Mouse (Mus musculus) fat pad, adult 2 months (tissue): ENCODE measurements at regions not wholly inside any gene's neighbourhood (a gene's known extent, or its start where the extent isn't known, plus 50 kb on each side); places are given as distances from the start of the nearest gene placed in this dataset.
"Not testable (repeated sequence)": the region's sequence is repeated elsewhere in the genome, so short reads cannot be mapped to it uniquely, and the experiment has no call there.

Experiments used
- DNase-seq: peaks from one replicate; pipeline ENCODE4 v3.0.0-alpha.2; 2011; ENCODE audit warnings: low read depth, low spot score; ENCODE audit errors: extremely low read depth

DNA sequence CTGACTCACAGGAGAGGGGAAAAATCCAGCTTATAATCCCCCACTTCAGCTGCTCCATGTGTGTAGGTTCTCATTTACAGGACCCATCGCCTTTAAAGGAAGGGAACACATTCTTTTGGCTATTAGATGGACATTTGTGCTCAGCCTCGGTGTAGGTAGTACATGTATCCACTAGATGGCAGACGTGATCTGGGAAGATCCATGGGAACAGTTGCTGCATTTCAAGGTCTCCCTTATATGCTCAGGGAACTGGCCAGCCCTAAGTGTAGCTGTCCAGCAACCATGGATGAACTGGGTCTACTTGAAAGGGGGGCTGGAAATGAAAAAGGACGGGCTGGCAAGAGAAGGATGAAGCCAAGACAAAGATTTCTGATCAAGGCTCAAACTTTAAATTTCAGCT lies 124.0 kb downstream of the Akain1 start:
- DNase-seq: no peak

DNA sequence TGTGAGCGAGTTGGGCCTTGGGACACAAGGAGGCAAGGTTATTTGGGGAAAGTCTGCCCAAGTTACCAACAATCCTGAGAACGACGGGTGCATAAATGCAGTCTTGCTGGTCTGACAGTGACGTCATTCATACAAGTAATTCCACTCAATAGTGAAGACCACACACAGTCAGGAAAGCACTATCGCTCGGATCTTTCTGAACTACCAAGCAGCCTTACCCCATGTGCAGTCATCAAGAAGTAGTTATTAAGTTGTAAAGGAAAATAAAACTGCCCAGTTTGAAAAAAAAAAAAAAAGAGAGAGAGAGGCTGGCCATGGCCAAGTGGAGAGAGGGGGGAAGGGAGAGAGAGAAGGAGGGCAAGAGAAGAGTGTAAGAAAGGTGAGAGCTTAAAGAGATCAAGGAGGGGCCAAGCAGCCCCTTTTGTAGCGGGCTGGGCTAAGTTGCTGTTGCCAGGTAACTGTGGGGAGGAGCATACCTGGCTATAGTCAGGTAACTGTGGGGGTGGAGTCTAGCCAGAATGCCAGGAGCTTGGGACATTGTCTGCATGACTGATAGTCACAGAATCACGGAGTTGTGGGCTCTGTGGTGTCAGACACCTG lies 132.0 kb downstream of the Akain1 start:
- DNase-seq: not testable (repeated sequence)

DNA sequence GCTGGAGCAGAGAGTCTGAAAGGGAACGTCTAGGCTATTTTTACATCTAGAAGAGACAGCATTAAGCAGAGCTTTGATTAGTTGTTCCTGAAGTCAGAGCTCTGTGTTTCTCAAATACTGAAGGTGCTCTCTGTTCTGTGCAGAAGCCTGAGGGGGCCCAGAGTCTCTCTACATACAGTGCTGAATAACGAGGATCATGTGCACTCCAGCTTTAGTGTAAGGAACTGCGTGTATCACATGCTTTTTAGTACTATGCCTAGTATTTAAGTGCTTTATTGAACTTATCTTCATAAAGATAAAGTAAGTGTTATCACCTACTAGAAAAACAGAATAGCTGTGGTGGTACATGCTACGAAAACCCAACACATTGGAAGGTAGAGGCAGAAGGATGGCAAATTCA lies 151.4 kb downstream of the Akain1 start:
- DNase-seq: no peak

DNA sequence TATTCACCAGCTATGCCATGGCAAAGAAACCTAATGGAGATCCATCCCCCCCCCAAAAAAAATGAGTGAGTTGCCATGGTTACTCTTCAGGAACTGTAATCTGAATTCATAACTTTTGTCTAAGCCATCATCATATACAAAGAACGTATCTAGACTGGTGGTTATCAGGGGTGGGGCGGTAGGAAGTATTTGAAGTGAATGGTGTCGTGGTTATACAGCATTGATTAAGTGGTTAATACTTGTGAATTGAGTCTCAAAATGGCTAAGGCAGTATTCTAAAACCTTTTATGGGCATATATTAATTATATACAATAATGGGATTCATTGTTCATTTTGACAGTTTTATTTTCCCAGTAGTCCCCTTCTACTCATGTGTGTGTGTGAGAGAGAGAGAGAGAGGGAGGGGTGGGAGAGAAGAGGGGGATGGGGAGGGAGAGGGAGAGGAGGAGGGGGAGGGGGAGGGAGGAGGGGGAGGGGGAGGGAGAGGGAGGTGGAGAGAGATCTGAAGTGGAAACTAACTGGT lies 158.7 kb downstream of the Akain1 start:
- no peak for DNase-seq

DNA sequence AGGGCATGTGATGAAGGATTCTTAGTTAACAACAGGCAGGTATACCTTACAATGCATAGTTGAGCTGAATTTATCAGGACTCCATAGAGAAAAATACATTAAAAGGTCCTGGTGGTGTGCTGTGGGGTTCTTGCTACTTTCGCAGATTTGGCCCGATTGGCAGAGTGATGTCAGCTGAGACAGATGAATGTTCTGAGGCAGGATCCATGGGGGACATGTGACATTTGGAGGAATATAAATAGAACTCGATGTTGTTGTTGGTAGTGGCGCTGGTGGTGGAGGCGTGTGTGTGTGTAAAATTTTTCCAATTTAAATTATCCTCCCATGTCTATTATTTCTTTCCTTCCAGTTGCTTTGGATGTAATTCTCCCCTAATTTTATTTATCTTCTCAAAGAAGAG lies 159.3 kb downstream of the Akain1 start:
- no peak for DNase-seq

DNA sequence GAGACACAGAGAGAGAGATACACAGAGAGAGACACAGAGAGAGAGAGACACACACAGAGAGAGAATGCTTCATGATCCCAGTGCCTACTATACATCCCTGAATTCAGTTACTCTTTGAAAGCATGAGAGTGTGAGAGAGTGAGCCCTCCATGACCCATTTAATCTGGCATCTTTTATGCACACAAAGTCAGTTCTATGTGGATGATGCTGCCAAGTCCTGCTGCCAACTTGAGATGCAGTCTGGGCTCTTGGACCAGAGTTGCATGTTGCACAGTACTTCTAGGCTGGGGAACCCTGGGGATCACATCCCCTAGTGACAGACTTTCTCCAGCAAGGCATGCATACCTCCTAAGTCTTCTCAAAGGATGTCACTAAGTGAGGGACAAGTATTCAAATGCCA lies 164.5 kb downstream of the Akain1 start:
- no peak for DNase-seq

DNA sequence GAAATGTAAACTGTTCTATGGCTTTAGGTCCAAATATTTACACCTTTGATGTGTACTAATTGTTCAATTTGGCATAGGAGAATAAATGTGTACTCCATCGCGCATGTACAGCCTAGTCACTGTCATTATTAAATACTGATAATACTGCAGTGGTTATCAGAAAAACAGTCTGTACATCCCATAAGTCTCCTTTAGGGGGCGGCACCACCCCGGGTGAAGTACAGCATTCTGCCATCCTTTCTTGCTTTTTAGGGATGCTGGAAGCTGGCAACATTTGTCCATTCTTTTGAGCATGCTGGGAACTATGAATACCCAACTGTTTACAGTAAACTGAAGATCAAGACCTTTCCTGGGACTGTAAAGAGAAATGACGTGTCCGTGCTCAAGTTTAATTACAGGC lies 165.6 kb downstream of the Akain1 start:
- no peak for DNase-seq

DNA sequence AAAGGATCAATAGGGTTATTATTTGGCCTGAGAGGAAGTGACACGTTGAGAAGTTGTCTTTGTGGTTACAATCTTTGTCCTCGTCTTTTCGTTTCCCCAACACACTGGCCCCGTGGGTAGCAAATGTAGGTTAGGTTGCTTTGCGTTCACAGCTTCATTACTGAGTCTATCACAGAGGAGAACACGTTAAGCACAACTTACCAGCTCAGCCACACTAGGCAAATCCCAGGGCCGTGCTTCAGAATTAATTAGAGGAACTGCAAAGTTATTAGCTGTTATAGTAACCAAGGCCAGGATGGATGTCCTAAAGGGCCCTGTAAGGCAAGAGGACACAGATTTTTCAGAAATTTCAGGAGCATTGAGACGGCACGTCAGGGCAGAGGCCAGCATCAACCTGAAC lies 166.3 kb downstream of the Akain1 start:
- no peak for DNase-seq

DNA sequence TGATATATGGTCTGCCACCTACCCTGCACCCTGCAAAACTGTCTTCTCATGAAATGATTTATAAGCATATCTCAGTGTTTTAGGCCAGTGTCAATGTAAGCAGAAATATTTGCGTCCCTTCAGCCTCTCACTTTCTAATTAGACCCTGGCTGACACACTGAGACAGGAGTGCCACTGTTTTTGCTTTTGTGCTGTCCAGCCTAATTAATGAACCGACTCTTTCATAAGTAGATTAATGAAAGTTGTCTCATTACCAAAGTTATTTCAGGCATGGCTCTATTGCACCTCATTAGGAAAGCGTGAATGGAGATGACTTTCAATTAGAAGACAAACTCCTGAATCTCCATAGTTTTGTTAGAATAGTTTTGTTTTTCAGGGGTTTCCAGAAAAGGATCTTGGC lies 192.3 kb downstream of the Akain1 start:
- DNase-seq: no peak

DNA sequence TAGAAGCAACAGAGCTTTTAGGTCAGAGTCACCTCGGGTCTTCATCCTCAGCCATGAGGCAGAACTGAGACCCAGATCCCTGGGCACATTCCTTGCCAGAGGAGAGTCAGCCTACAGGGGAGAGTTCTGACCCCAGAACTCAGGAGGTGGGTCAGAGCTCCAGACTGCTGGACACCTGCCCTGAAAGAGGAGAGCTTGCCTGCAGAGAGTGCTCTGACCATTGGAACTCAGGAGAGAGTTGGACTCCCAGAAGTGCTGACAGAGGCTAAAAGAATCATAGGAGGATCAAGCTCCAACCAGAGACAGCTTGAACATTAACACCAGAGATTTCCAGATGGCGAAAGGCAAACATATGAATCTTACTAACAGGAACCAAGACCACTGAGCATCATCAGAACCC lies 211.4 kb downstream of the Akain1 start:
- DNase-seq: not testable (repeated sequence)

DNA sequence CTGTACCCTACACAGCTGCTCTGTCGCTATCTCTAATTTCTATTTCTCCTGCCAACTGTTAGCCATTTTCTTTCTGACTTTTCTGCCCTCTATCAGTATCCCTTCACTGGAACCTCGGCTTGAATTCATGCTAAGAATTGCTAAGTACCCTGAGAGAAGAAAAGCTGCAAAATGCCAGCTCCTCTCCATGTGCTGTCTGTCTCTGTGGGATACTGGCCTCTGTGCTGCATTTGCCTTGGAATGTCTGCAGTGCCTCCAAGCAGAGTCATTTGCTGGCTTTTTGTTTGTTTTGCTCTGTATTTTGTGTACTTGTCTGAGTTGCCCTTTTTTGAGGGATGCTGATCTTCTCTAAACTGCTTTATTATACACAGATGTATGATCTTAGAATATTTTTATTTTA lies 215.5 kb downstream of the Akain1 start:
- DNase-seq: no peak

DNA sequence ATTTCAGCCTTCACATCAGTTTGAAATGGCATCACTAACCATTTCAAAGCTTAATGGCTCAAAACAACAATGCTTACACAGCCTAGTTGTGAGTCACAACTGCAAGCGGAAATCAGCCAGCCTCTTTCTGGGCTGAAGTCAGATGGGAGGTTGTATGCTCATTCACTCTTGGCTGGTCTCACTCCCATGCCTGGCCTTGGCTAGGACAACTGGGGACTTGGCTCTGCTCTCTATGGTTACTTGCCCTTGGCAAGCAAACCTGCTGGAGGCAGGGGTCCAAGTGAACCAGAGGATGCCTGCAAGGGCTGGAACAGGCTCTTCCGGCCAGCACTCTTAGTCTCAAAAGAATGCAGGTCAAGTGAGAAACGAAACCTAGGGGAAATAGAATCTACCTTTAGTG lies 233.4 kb downstream of the Akain1 start:
- DNase-seq: peak; percentile 28

DNA sequence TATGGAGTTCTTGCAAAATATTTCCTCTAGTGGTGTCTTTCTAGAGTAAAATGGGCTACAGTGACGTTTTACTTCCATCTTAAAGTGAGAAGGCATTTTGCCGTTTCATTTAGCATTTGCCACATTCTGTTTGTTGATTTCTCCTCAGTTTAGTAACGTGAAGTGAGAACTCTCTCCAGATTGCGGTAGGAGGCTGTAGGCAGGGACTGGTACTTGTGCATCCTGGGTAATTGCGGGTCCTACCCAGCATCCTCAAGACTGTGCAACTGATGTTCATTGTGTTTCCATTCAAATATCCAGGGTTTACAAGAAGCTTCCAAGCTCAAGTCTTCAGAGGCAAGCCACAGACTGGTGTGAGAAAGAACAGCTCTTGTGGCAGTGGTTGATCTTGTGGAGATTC lies 244.0 kb downstream of the Akain1 start:
- no peak for DNase-seq

DNA sequence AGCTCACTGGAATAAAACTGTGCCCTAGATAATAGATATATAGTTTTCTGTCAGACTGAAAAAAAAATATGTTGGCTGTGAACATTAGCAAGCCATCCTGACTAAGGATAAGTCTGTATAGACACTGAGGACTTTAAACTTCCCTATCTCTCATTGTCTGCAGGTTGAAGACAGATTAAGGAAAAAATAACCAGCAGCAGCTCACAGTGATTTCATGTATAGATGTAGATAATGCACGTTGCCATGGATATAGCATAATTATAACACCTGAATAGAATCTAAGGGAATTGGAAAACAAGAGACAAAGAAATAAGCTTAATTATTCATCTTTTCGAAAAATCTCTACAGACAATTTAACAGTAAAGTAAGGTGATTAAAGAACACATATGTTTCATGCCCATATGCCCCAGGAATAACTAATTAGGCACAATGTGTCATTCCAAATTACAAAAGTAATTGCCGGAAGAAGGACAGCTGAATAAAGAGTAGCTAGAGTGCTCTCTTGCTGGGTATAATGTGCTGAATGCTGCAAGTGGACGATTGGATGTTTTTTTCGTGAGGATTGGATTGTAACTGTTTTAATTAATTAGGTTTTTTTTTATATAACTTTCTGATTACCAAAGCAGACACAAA lies 246.6 kb downstream of the Akain1 start:
- DNase-seq: no peak

DNA sequence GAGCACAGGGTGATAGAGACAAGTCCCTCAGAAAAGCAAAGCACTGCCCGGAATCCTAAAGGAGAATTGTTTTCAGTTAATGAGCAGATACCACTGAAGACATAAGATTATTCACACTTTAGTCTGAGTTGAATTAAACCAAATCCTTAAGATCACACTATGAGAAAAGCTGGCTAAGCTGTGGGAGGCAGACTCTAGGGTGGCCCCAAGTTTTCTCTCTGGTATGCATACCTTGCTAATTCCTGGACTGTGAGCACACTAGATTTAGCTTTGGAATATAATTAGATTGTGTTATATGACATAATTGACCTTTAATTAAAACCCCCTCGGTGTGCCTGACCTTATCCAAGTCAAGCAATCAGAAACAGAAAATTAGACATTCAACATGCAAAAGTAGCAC lies 247.3 kb downstream of the Akain1 start:
- no peak for DNase-seq

DNA sequence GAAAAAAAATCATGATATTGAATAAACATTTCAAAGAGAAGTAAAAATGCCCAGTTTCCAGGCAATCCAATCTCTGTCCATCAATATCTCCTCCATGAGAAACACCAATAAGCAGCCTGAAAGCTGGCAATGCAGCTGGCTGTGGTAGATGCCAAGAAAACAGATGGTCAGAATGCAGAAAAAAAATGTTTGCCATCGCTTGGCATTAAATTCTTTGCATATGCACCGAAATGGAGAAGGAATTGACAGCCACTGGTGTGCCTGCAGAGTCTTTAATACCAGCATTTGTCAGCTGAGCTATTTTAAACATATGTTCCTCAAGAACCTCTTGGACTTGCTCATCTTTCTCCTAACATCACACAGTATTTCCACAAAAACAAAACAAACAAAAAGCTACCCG lies 256.2 kb downstream of the Akain1 start:
- DNase-seq: no peak

DNA sequence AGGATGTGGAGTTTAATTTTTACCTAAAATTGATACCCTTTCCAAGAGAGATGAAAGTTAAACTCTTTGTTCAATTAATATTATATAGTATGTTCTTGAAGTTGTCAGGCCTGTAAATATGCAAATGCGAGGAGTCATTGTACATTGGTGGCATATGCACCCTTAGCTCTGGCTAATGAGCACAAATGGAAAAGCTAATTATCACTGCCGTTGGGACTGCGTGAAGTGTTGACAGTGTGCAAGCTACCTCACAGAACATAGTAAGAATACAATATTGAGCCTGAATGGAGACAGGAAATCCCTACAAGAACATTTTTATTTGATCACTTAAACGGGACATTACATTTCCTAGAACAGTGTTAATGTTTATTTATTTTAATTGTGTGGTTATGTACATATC lies 241.5 kb upstream of the Dlgap1 start:
- no peak for DNase-seq

DNA sequence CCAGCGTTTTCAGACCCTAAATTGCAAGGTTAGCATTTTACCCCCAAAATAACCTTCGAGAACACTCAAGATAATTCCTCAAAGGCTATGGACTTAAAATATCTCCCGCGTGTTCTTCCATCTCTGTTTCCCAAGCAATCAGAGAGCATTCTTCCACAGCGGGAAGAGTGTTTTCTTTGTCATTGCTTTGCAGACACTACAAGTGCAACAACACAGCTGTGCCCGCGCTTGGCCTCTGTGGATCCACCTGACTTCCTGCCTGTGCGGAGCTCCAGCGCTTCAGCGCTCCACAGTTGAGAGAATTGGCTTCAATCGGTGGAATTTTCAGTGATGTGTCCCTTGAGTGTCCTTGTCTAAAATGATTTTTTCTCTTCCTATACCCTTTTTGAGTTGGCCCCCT lies 235.9 kb upstream of the Dlgap1 start:
- DNase-seq: no peak

DNA sequence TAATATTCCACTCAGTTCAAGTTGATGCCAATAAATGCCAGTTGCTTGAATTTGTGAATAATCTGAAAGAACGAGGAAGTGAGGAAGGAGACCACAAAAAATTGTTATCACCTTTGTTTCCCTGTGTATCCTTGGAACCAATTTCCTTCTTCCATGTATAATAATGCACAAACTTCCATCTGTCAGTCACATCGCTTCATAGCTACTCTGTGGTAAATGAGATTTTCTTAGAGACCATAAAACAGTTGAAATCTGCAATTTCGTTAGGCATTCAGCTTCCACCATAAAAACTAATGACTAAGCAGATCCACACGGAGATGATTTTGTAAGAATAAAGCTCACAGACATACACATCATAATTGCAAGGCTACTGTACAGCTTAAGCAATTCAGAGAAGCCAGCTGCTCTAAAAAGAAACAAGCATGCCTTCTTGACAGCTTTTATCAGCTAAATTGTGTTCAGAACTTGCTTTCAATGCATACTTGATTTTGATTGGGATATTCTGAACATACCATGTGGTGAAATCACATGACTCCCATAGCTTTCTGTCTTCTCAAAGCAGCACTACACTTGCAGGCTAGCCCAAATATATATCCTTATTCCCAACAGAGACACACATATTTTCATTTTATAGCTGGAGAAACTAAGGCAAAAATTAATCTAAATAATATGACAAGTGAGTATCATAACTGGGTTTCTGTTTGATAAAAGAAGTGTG lies 232.3 kb upstream of the Dlgap1 start:
- DNase-seq: no peak

DNA sequence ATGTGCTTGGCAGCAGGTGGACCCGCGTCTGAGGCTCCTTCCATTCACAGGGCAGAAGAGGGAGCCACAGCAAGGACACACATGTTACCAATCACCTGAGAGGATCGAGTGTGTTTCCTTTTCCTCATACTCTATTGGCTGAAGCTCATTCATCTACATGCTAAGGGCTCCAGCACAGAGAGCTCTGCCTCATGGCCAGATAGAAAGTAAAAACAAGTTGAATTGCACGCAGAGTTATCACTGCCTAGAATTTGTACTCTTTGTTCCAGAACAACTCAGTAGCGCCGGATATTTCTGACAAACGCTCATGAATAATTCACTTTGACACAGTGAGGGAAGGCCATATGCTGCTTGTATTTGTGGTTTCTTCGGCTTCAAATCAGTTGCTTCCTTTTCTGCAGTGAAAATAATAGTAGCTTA lies 199.9 kb upstream of the Dlgap1 start:
- no peak for DNase-seq

DNA sequence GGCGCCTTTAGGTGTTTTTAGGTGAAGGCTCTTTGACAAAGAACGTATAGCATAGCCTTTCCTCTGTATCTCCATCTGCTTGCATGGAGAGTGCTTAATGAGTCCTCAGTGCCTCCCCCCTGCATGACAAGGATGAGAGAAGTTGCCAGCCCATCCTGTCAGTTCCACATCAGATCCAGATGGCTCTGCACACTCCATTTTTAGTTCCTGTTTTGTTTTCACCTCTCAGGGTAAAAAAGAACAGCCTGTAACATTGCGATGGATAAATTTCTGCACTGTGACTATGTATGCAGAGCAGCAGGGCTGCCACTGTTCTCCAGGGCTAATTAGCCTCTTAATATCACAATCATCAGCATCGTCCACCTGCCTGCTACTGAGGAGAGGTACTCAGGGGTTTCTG lies 198.8 kb upstream of the Dlgap1 start:
- no peak for DNase-seq

DNA sequence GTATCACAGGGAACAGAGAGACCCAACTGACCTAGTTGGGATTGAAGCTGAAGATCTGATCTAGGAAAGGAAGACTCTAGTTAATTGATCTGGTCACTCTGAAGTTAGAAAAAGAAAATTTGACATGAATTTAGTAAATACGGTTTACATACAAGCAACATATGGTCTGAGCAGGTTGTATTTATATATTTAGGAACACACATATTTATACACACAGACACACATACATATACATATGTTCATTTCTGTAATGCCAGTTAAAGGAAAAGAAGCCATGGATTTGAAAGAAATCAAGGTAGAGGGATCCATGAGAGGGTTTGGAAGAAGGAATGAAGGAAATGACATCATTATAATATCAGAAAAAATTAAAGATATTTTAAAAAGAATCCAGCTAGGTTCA lies 187.7 kb upstream of the Dlgap1 start:
- no peak for DNase-seq
